Mouse (Mus musculus): Measurements from ENCODE around the gene Nrp1.

The Nrp1 gene

DNA sequence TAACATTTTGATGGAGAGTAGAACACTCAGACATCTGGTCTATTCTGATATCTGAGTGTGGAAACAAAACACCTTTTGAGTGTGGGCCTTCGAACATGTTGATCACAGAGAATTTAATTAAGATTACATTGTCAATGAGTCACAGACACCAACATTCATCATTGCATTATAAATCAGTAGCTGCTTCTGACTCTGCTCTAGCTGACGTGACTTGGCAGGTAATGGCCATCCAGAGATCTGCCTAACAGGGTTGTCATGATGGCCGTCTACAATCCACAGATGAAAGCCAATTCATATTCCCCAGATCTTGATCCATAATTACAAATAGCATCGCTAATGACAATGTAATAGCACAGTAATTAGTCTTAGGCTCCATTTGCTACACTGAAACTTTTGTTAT, 140.4 kb downstream of the Nrp1 start:
- in situ Hi-C loops (cut with MboI, MseI), result loop anchor here (10.0 kb wide), 1 partner anchor 134 kb away; no protein-coding TSS in a partner anchor

DNA sequence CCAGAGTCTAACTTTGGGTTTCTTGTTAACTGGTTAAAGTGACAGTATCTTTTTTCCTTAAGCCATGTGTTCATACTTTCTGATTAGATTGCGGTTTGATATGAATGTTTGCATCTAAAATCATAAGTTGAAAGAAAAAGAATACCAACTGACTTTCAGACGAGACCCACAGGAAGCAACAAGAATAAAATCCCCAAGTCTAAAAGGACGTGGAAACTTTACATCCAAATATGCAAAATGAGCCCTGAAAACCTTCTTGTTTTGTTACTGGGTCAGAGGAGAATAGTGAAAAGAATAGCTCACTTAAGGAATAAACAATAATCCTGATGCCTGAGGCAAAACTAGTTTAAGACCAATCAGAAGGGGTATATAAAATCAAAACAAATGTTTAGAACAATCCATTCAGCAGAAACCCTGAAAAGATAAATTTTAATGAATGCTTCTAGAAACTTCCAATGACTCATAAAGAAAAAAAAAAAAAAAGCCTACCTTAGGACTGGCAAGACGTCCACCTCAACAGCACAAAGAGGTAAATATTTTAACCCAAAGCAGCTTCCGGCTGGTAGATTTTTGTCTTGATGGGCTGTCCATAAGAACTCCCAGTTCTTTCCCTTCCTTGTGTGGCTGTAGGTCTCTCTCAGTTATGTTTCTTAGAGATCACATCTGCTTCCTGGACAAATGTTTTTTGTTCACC, 145.9 kb downstream of the Nrp1 start:
- in situ Hi-C loops (cut with MboI, MseI), result no loop called here

DNA sequence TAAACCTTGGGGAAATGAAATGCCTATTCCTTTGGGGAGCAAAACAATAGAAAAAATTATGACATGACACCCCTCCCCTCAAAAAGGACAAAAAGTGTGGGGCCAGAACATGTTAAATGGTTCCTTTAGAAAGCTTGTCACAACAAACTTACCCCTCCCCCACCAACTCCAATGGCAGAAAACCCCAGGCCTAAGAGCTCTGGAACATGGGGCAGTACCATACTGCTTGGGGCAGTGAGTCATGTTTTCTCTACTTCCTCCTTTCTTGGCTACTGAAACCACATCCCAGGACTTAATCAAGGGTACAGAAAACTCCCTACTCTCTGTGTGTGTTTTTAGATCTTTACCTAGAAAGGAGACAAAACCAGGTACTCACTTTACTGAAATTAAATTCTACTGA, 147.5 kb downstream of the Nrp1 start:
- in situ Hi-C loops (cut with MboI, MseI), result no loop called here

DNA sequence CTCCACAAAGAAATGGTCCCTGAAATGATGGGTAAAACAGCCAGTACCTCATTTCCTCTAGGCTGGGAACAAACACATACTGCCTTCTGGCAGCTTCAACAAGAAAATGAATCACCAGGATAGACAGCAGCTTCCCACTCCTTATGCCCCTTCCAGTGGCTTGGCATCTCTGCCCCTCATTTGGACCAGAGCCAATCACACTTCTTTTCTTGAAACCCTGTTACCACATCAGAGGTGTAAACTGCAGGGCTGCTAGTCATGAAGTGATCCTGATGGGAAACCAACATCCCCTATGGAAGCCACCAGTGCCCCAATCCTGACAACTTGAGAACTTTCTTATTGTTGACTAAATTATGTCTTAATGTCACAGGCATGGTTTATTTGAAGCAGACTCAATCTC, 150.3 kb downstream of the Nrp1 start:
- in situ Hi-C loops (cut with MboI, MseI), result no loop called here

- in situ Hi-C loops (cut with MboI, MseI), result loop anchor here (10.0 kb wide), 1 partner anchor 184 kb away; no protein-coding TSS in a partner anchor
Measured at GRCm38 (mm10) chr8:128511021-128511420, 152.6 kb downstream of the Nrp1 start.

DNA sequence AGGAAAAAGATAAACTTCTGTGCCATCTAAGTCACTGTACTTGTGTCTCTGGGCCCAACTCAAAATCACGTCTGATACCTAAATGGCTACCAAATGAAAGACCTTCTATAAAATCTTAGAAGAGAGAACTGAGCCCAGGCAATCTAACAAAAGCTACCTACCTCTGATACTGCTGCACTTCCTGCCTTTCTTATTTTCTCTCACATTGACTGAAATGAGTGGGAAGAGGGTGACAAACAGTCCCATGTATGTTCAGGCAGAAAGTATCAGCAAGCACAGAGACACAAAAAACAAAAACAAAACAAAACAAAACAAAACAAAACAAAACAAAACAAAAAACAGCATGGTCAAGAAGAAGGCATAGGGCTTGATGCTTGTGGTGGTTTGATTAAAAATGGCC, 153.3 kb downstream of the Nrp1 start:
- in situ Hi-C loops (cut with MboI, MseI), result loop anchor here (10.0 kb wide), 1 partner anchor 183 kb away; no protein-coding TSS in a partner anchor

DNA sequence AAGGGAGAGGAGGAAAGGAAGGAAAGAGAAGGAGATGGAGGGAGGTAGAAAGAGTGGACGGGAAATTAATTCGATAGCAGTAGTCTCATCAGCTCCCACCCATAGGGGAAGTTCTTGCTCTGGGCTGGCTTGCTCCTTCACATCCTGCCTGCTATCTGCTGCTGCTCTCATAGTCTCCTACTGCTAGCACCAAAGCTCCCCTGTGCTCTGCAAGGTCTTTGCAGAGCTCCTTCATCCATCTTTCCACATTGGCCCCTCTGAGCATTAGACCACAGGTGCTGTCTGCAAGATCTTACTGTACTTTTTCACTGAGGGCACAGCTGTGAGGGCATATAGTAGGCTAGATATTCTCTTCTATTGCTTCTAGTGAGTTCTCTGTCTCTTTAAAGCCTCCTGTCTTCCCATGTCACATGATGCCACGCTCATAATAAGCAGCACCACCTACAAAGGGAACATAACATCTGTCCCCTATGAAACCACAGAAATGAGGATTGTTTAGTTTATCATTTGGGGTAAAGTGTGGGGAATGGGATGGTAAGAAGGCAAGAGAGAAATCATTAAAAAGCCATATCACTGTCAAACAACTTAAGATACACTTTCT, 158.5 kb downstream of the Nrp1 start:
- in situ Hi-C loops (cut with MboI, MseI), result loop anchor here (5.0 to 10.0 kb wide), 2 partner anchors 178 to 195 kb away; no protein-coding TSS in a partner anchor

- in situ Hi-C loops (cut with MboI, MseI), result loop anchor here (5.0 to 10.0 kb wide), 2 partner anchors 177 to 195 kb away; no protein-coding TSS in a partner anchor
Measured at GRCm38 (mm10) chr8:128517546-128518102, 159.2 kb downstream of the Nrp1 start.

DNA sequence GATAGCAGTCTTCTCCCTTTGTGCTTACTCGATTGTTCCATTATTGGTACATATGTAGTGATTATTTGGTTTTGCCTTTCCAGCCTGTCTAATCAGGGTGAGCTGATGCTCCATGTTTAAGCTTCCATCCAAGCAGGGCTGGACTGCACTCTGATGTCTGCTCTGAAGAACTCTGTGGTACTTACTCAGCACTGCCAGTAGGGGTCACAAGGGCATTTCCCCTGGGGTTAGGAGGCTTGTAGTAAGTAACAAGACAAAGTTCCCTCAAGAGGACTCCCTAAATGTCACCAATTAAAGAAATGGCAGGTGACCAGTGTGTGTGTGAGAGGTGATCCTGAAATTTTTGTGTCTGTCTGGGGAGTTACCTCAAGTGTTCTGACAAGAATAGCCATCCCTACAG, 161.0 kb downstream of the Nrp1 start:
- in situ Hi-C loops (cut with MboI, MseI), result loop anchor here (5.0 to 10.0 kb wide), 2 partner anchors 175 to 193 kb away; no protein-coding TSS in a partner anchor

- in situ Hi-C loops (cut with MboI, MseI), result no loop called here
Measured at GRCm38 (mm10) chr8:128523825-128524224, 165.4 kb downstream of the Nrp1 start.

DNA sequence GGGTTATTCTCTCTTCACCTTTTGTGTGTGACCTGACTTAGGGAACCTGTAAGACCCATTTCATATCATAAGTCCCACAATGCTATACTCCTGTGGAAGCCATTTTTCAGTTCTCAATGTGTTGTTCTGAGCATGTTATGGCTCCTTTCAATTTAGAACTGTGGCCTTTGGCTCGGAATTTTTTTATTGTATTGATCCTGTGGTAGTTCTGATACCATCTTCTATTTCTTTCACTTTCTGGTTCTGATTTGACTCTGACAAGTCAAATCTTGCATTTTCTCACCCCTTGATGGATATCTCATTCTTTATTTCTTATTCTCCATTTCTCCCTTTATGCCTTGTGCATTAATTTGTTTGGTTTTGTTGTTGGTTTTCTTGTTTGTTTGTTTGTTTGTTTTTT, 167.5 kb downstream of the Nrp1 start:
- in situ Hi-C loops (cut with MboI, MseI), result no loop called here

GRCm38 (mm10) chr8:128528591-128529383, 170.4 kb downstream of the Nrp1 start:
- in situ Hi-C loops (cut with MboI, MseI), result no loop called here

GRCm38 (mm10) chr8:128534442-128534871, 176.1 kb downstream of the Nrp1 start:
- in situ Hi-C loops (cut with MboI, MseI), result no loop called here

- in situ Hi-C loops (cut with MboI, MseI), result no loop called here
Measured at GRCm38 (mm10) chr8:128535685-128536084, 177.3 kb downstream of the Nrp1 start.

DNA sequence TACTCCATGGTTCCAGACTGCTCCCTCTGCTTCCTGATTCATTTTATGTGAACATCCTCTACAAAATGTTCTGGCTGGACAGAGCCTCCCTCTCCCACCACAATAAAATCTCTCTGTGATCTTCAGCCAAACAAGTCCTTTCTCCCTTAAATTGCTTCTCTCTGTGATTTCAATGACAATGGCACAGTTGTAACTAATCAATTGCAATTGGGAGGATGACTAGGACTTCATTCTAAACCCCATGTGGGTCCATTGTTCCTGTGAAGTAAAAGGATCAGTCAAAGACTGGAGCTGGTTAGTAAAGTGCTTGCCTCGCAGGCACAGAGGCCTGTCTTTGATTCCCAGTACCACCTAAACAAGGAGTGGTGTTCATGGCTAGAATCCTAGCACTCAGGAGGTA, 180.0 kb downstream of the Nrp1 start:
- in situ Hi-C loops (cut with MboI, MseI), result no loop called here

DNA sequence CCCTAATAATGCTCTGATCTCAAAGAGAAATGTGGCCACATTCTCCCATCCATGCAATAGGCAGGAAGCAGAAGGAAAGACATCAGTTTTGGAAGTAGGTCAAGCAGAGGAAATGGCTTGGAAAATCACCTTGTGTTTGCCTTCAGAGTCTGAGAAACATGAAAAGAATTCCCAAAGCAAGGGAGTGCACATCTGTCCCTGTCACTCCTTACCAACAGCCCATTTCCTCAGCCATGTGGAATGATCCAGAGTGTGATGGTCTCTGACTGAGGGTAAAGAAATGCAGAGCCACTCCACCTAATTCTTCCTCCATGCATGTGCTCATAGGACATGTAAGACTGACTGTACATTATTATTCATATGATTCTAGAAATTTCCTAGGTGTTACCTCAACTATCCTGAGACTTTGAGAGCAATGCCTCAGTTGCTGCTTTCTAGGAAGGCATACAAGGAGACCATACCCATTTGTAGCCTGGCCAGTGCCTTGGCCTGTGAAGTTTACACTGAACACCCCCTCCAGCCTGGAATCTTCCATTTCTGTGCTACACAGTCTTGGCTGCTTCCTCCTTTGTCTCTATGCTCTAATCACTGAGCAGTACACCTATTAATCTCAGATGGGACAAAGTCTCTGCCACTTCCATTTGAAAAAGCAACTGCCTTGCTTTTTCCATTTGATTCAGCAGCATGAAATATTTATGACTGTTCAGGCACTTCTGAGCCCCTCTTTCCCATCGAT, 183.1 kb downstream of the Nrp1 start:
- in situ Hi-C loops (cut with MboI, MseI), result no loop called here

DNA sequence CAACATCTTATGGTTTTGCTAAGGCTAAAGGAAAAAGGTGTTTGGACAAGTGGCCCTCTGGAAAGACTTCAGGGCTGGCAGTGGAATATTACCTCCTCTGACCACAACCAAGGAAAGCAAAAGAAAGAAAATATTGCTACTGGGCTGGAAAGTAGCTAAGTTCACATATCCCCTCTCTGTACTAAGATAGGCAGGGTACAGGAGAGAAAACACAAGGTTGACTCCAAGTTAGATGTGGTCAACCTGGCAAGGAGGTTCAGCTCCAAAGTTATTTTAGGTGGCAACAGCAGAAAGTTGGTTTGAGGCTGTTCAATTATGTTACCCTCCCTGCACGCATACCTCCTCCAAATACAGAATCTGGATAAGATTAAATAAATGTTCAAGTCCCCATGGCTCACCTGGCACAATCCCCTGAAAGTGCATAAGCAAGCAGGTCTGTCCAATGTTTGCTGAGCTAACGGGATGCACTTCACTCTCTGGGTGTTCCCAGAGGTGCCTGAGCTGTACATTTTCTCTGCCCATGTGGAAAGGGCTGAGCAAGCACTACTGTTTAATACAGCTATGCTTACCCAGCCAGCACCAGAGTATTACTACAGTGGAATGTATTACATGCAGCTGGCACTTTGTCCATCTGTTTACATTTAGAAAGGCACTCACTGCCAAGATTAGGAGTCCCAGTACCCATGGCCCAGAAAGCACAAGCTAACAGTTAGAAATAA, 185.9 kb downstream of the Nrp1 start:
- in situ Hi-C loops (cut with MboI, MseI), result no loop called here

GRCm38 (mm10) chr8:128546287-128546686, 187.9 kb downstream of the Nrp1 start:
- in situ Hi-C loops (cut with MboI, MseI), result no loop called here

DNA sequence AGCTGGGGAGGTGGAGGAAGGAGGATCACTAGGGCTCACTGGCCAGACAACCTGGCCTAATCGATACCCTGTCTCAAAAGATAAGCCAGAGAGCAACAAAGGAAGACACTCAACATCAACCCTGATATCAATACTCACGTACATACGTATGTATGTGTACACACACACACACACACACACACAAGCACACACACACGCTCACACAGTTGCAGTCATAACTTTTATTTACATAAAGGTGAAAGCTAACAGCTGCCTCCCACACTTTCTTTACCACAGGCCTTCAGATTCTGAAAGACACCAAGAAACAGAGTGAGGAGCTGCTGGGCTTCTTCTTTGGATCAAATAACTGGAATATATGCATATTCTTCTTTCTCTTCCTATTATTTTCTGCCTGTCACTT, 189.0 kb downstream of the Nrp1 start:
- in situ Hi-C loops (cut with MboI, MseI), result no loop called here

DNA sequence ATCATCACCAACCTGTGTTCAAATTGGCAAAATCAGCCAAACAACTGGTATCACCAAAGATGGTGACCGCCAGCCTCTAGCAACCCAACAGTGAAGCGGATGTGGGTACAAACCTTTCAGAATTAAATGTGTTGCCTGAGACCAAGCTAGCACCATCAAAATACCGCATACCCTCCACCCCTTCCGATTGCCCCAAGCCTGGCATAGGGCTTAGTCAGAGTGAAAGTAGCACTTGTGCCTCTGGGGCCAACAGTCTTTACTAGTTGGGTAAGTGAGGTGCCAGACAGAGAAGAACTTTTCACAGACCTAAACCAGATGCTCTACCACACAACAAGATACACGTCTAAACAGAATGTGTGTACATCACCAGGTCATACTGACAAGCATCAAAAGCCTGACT, 191.3 kb downstream of the Nrp1 start:
- in situ Hi-C loops (cut with MboI, MseI), result no loop called here

Measured in T-helper 1 cell (primary cell).